Mouse (Mus musculus) C2C12 (cell line): Measurements from ENCODE around the gene D8Ertd738e. TPM values are rescaled to one million over a fixed set of nuclear protein-coding genes. Genes with fewer than 3 reads are reported as not detected.
A peak's percentile ranks its signal among the peaks of the same experiment; 100 is the strongest.

ENCODE experiments used
- H3K27me3 ChIP-seq: one replicate; pipeline ENCODE4 v1.6.1; 2011; ENCODE audit not compliant: control insufficient read depth, insufficient read depth, insufficient read length
- H3K36me3 ChIP-seq: one replicate; pipeline ENCODE4 v1.6.1; 2011; ENCODE audit not compliant: control insufficient read depth, insufficient read depth
- H3K4me3 ChIP-seq: one replicate; pipeline ENCODE4 v1.5.1; 2011; ENCODE audit warnings: mild to moderate bottlenecking, control low read depth; ENCODE audit not compliant: poor library complexity, insufficient read depth, severe bottlenecking
- H3K79me2 ChIP-seq: one replicate; pipeline ENCODE4 v1.6.1; 2011; ENCODE audit not compliant: control insufficient read depth, insufficient read depth
- H3K79me3 ChIP-seq: one replicate; pipeline ENCODE4 v1.6.1; 2011; ENCODE audit warnings: low read depth, control low read depth
- H3ac ChIP-seq: one replicate; pipeline ENCODE3; 2011; ENCODE audit warnings: low read depth; ENCODE audit not compliant: control insufficient read depth, insufficient read length
- CEBPB ChIP-seq: IDR thresholded peaks from one replicate; pipeline ENCODE4 v1.6.1; 2011; ENCODE audit warnings: low read depth, mild to moderate bottlenecking, control low read depth, moderate library complexity
- CTCF ChIP-seq: IDR thresholded peaks from one replicate; pipeline ENCODE4 v1.5.1; 2011; ENCODE audit not compliant: control insufficient read depth, insufficient read depth, insufficient read length
- FOSL1 ChIP-seq: IDR thresholded peaks from one replicate; pipeline ENCODE4 v1.8.0; 2011; ENCODE audit warnings: mild to moderate bottlenecking, low read length; ENCODE audit not compliant: poor library complexity, insufficient read depth, severe bottlenecking
- MAX ChIP-seq: IDR thresholded peaks from one replicate; pipeline ENCODE4 v1.6.1; 2011; ENCODE audit warnings: mild to moderate bottlenecking, control low read depth
- MYOD1 ChIP-seq: IDR thresholded peaks from one replicate; pipeline ENCODE4 v1.6.1; 2011; ENCODE audit warnings: low read depth; ENCODE audit not compliant: control insufficient read depth, insufficient read length
- MYOG ChIP-seq: IDR thresholded peaks from one replicate; pipeline ENCODE4 v1.6.1; 2011; ENCODE audit not compliant: control insufficient read depth, insufficient read length; ENCODE audit errors: extremely low read depth
- USF1 ChIP-seq: IDR thresholded peaks from one replicate; pipeline ENCODE4 v1.6.1; 2011; ENCODE audit warnings: low read depth, mild to moderate bottlenecking, control low read depth, moderate library complexity
- polyA plus RNA-seq: library from polyadenylated mRNA; unstranded; fragments of >200 nt; fragmentation: generic; extraction: Trizol; gene quantifications from one replicate; pipeline ENCODE4 v1.2.1, GENCODE M21; 2012; ENCODE audit warnings: missing spikeins

The D8Ertd738e gene
- polyA plus RNA-seq, 1 experiment, result 281 TPM

- TF ChIP-seq MYOD1, result no peak
- no peak for TF ChIP-seq USF1
- peaks cover 21% of the 10 kb centered on the region for H3K79me2 ChIP-seq
- no peaks in the 10 kb centered on the region for H3K27me3 ChIP-seq
- H3ac ChIP-seq, result peak overlapping the region; percentile 69
- no peaks in the 10 kb centered on the region for H3K79me3 ChIP-seq
- H3K4me3 ChIP-seq, result peak overlapping the region; percentile 35
- H3K36me3 ChIP-seq, result no peaks in the 10 kb centered on the region
Observed at GRCm38 (mm10) chr8:84237542-84238229, 11.8 kb downstream of the D8Ertd738e start.

GRCm38 (mm10) chr8:84236998-84237473, 12.5 kb downstream of the D8Ertd738e start, which contains the start of gene Zswim4:
Gene Zswim4, minus strand, starts transcription at chr8:84237055.
- Histone ChIP-seq H3K79me3 (no peaks in the 10 kb centered on the region), H3ac (peak within 1 kb of the TSS; percentile 91), H3K79me2 (peaks cover 21% of the 10 kb centered on the region), H3K36me3 (no peaks in the 10 kb centered on the region), H3K27me3 (no peaks in the 10 kb centered on the region), H3K4me3 (peak within 1 kb of the TSS; percentile 59)
- TF ChIP-seq USF1 (peak; percentile 84), CTCF (no peak)

GRCm38 (mm10) chr8:84236410-84236997, 13.0 kb downstream of the D8Ertd738e start:
- H3K36me3 ChIP-seq, result no peaks in the 10 kb centered on the region
- H3K27me3 ChIP-seq, result no peaks in the 10 kb centered on the region
- no peaks in the 10 kb centered on the region for H3K79me3 ChIP-seq
- peaks cover 21% of the 10 kb centered on the region for H3K79me2 ChIP-seq
- no peak for TF ChIP-seq MAX
- TF ChIP-seq USF1, result no peak
- TF ChIP-seq MYOD1, result no peak
- TF ChIP-seq CTCF, result no peak
- TF ChIP-seq FOSL1, result no peak
- TF ChIP-seq MYOG, result no peak
- no peak for TF ChIP-seq CEBPB
- H3K4me3 ChIP-seq, result peak overlapping the region; percentile 59
- H3ac ChIP-seq, result peak overlapping the region; percentile 91

- H3K27me3 ChIP-seq, result no peaks in the 10 kb centered on the region
- H3K4me3 ChIP-seq, result peak overlapping the region; percentile 59
- H3ac ChIP-seq, result peak overlapping the region; percentile 91
- peaks cover 3% of the 10 kb centered on the region for H3K36me3 ChIP-seq
- TF ChIP-seq MYOD1, result no peak
- TF ChIP-seq USF1, result no peak
- no peak for TF ChIP-seq FOSL1
- TF ChIP-seq CTCF, result no peak
- no peak for TF ChIP-seq MYOG
- TF ChIP-seq MAX, result no peak
- TF ChIP-seq CEBPB, result no peak
- no peaks in the 10 kb centered on the region for H3K79me3 ChIP-seq
- H3K79me2 ChIP-seq, result peaks cover 21% of the 10 kb centered on the region
Observed at GRCm38 (mm10) chr8:84235746-84236409, 13.6 kb downstream of the D8Ertd738e start.

GRCm38 (mm10) chr8:84233055-84233454, 16.5 kb downstream of the D8Ertd738e start:
- Histone ChIP-seq H3K27me3 (no peaks in the 10 kb centered on the region), H3K4me3 (no peak overlapping the region), H3K79me2 (peaks cover 21% of the 10 kb centered on the region), H3K79me3 (no peaks in the 10 kb centered on the region), H3K36me3 (peaks cover 11% of the 10 kb centered on the region), H3ac (no peak overlapping the region)
- TF ChIP-seq MAX, result no peak
- no peak for TF ChIP-seq MYOG
- no peak for TF ChIP-seq CTCF
- TF ChIP-seq USF1, result no peak
- TF ChIP-seq FOSL1, result no peak
- TF ChIP-seq CEBPB, result no peak
- TF ChIP-seq MYOD1, result no peak

- Histone ChIP-seq H3K79me3 (no peaks in the 10 kb centered on the region), H3K4me3 (no peak overlapping the region), H3K79me2 (peaks cover 12% of the 10 kb centered on the region), H3ac (no peak overlapping the region), H3K27me3 (no peaks in the 10 kb centered on the region), H3K36me3 (peaks cover 19% of the 10 kb centered on the region)
- TF ChIP-seq CEBPB (no peak), CTCF (peak; percentile 52)
Observed at GRCm38 (mm10) chr8:84230735-84231134, 18.8 kb downstream of the D8Ertd738e start.
